Mouse (Mus musculus): ENCODE data around the gene Nfatc3. TPM values are rescaled to one million over a fixed set of nuclear protein-coding genes. Genes with fewer than 3 reads are reported as not detected.

Nfatc3 gene
- total RNA-seq, 2 experiments from 2014 or later: 11.1 to 11.9 TPM

- no peak for DNase-seq
These were observed 90.4 kb downstream of the Nfatc3 start for GRCm38 (mm10) chr8:106149025-106149424.

- DNase-seq: peak; percentile 91 to 93
These were observed 91.4 kb downstream of the Nfatc3 start, which contains the start of gene Pla2g15 for GRCm38 (mm10) chr8:106149801-106150652. Gene Pla2g15 (plus strand): TSS chr8:106150399.

- DNase-seq: no peak
These were observed 92.0 kb downstream of the Nfatc3 start for GRCm38 (mm10) chr8:106150653-106151000.

GRCm38 (mm10) chr8:106151041-106151440 lies 92.4 kb downstream of the Nfatc3 start:
- no peak for DNase-seq

- no peak for DNase-seq
These were observed 94.2 kb downstream of the Nfatc3 start for GRCm38 (mm10) chr8:106152876-106153275.

GRCm38 (mm10) chr8:106157419-106157818 lies 98.8 kb downstream of the Nfatc3 start:
- DNase-seq: no peak

GRCm38 (mm10) chr8:106158381-106158780 lies 99.7 kb downstream of the Nfatc3 start:
- no peak for DNase-seq

- DNase-seq: no peak
These were observed 101.2 kb downstream of the Nfatc3 start for GRCm38 (mm10) chr8:106159876-106160275.

GRCm38 (mm10) chr8:106163251-106163650 lies 104.6 kb downstream of the Nfatc3 start:
- DNase-seq: no peak

GRCm38 (mm10) chr8:106165460-106165859 lies 106.8 kb downstream of the Nfatc3 start:
- peak; percentile 49 to 66 for DNase-seq

GRCm38 (mm10) chr8:106168356-106169016 lies 109.8 kb downstream of the Nfatc3 start, which contains the start of gene Slc7a6:
Gene Slc7a6 (plus strand): TSS chr8:106168857.
- DNase-seq: peak; percentile 86 to 90

- DNase-seq: peak in 1 of 2 experiments; percentile 55
These were observed 110.6 kb downstream of the Nfatc3 start for GRCm38 (mm10) chr8:106169017-106169933.

- no peak for DNase-seq
These were observed 111.4 kb downstream of the Nfatc3 start for GRCm38 (mm10) chr8:106169934-106170480.

- no peak for DNase-seq
These were observed 114.9 kb downstream of the Nfatc3 start for GRCm38 (mm10) chr8:106173566-106173965.

- DNase-seq: no peak
These were observed 118.3 kb downstream of the Nfatc3 start for GRCm38 (mm10) chr8:106176891-106177290.

GRCm38 (mm10) chr8:106177594-106177993 lies 119.0 kb downstream of the Nfatc3 start:
- no peak for DNase-seq

GRCm38 (mm10) chr8:106178428-106178827 lies 119.8 kb downstream of the Nfatc3 start:
- no peak for DNase-seq

Other genes starting within 250 kb of the Nfatc3 start
- gene Ranbp10, start 231.5 kb upstream of the Nfatc3 start, total RNA-seq (2021): 10 to 100 TPM; 24.4 to 27.6 TPM
- gene Tsnaxip1, start 231.1 kb upstream of the Nfatc3 start, total RNA-seq (2021): under 1 TPM in 1 of 2 experiments, not detected in 1; 0.22 TPM
- gene Cenpt, start 205.6 kb upstream of the Nfatc3 start, total RNA-seq (2021): 10 to 100 TPM; 14.2 to 15.2 TPM
- gene Thap11, start 203.7 kb upstream of the Nfatc3 start, total RNA-seq (2021): 10 to 100 TPM; 42.2 to 42.3 TPM
- gene Nutf2, start 198.3 kb upstream of the Nfatc3 start, total RNA-seq (2021): 10 to 100 TPM; 27.6 to 36.3 TPM
- gene Edc4, start 178.0 kb upstream of the Nfatc3 start, total RNA-seq (2021): 10 to 100 TPM; 59.2 to 68.2 TPM
- gene Nrn1l, start 165.3 kb upstream of the Nfatc3 start, total RNA-seq (2021): 1 to 10 TPM in 1 of 2 experiments, under 1 TPM in 1; 1.00 to 3.0 TPM
- gene Pskh1, start 158.4 kb upstream of the Nfatc3 start, total RNA-seq (2021): 1 to 10 TPM; 7.7 to 8.3 TPM
- gene Ctrl, start 125.0 kb upstream of the Nfatc3 start, total RNA-seq (2021): 1 to 10 TPM; 1.6 TPM
- 10 to 100 TPM; 57.0 to 69.0 TPM for gene Psmb10, start 120.4 kb upstream of the Nfatc3 start, total RNA-seq (2021)
- 10 to 100 TPM; 41.7 to 45.8 TPM for gene Lcat, start 115.5 kb upstream of the Nfatc3 start, total RNA-seq (2021)
- 10 to 100 TPM; 20.5 to 20.7 TPM for gene Slc12a4, start 92.7 kb upstream of the Nfatc3 start, total RNA-seq (2021)
- gene Dpep3, start 79.4 kb upstream of the Nfatc3 start, total RNA-seq (2021): not detected
- 10 to 100 TPM; 18.9 to 22.6 TPM for gene Dus2, start 67.5 kb upstream of the Nfatc3 start, total RNA-seq (2021)
- under 1 TPM in 1 of 2 experiments, not detected in 1; 0.32 TPM for gene Dpep2nb, start 52.9 kb upstream of the Nfatc3 start, total RNA-seq (2021)
- gene Ddx28, start 47.0 kb upstream of the Nfatc3 start, total RNA-seq (2021): 10 to 100 TPM; 11.5 to 14.6 TPM
- not detected for gene Esrp2, start 78.1 kb downstream of the Nfatc3 start, total RNA-seq (2021)
- gene Pla2g15, start 91.6 kb downstream of the Nfatc3 start, total RNA-seq (2021): 10 to 100 TPM; 23.8 to 26.0 TPM
- gene Slc7a6, start 110.0 kb downstream of the Nfatc3 start, total RNA-seq (2021): 10 to 100 TPM; 22.2 to 32.7 TPM
- 10 to 100 TPM; 23.5 to 23.9 TPM for gene Slc7a6os, start 152.1 kb downstream of the Nfatc3 start, total RNA-seq (2021)
- gene Prmt7, start 152.1 kb downstream of the Nfatc3 start, total RNA-seq (2021): 10 to 100 TPM; 33.8 to 36.8 TPM

All from layer of hippocampus, postnatal 36 days (tissue).